Mouse (Mus musculus): Measurements from ENCODE around the gene Itgb3.
"Not testable (repeated sequence)": the region's sequence is repeated elsewhere in the genome, so short reads cannot be mapped to it uniquely, and the experiment has no call there.

Itgb3 gene

GRCm38 (mm10) chr11:104607491-104608245 lies at the start of gene Itgb3:
Gene Itgb3 (plus strand): TSS chr11:104608000.
- peak; percentile 87 to 88 for DNase-seq

GRCm38 (mm10) chr11:104558065-104558464 lies 49.7 kb upstream of the Itgb3 start:
- no peak for DNase-seq

- DNase-seq: no peak
These were observed 49.0 kb upstream of the Itgb3 start for GRCm38 (mm10) chr11:104558651-104559403.

- DNase-seq: no peak
These were observed 46.8 kb upstream of the Itgb3 start for GRCm38 (mm10) chr11:104560971-104561370.

GRCm38 (mm10) chr11:104563496-104563895 lies 44.3 kb upstream of the Itgb3 start:
- DNase-seq: no peak

- DNase-seq: no peak
These were observed 42.6 kb upstream of the Itgb3 start for GRCm38 (mm10) chr11:104565172-104565571.

GRCm38 (mm10) chr11:104566097-104566496 lies 41.7 kb upstream of the Itgb3 start:
- DNase-seq: no peak

- no peak for DNase-seq
These were observed 41.0 kb upstream of the Itgb3 start for GRCm38 (mm10) chr11:104566796-104567195.

GRCm38 (mm10) chr11:104567736-104568135 lies 40.1 kb upstream of the Itgb3 start:
- no peak for DNase-seq

GRCm38 (mm10) chr11:104568326-104568725 lies 39.5 kb upstream of the Itgb3 start:
- DNase-seq: no peak

GRCm38 (mm10) chr11:104570515-104570914 lies 37.3 kb upstream of the Itgb3 start:
- not testable (repeated sequence) for DNase-seq

GRCm38 (mm10) chr11:104571373-104571772 lies 36.4 kb upstream of the Itgb3 start:
- peak; percentile 20 to 37 for DNase-seq

- DNase-seq: no peak
These were observed 35.7 kb upstream of the Itgb3 start for GRCm38 (mm10) chr11:104572091-104572490.

GRCm38 (mm10) chr11:104572566-104572965 lies 35.2 kb upstream of the Itgb3 start:
- no peak for DNase-seq

GRCm38 (mm10) chr11:104576772-104577612 lies 30.8 kb upstream of the Itgb3 start:
- DNase-seq: no peak

GRCm38 (mm10) chr11:104578074-104578473 lies 29.7 kb upstream of the Itgb3 start:
- no peak for DNase-seq

GRCm38 (mm10) chr11:104579084-104579483 lies 28.7 kb upstream of the Itgb3 start:
- no peak for DNase-seq

GRCm38 (mm10) chr11:104579575-104579974 lies 28.2 kb upstream of the Itgb3 start:
- no peak for DNase-seq

GRCm38 (mm10) chr11:104580091-104580490 lies 27.7 kb upstream of the Itgb3 start:
- no peak for DNase-seq

- DNase-seq: no peak
These were observed 27.2 kb upstream of the Itgb3 start for GRCm38 (mm10) chr11:104580606-104581005.

GRCm38 (mm10) chr11:104581446-104582307 lies 26.1 kb upstream of the Itgb3 start:
- peak; percentile 69 for DNase-seq

GRCm38 (mm10) chr11:104582308-104582606 lies 25.5 kb upstream of the Itgb3 start:
- DNase-seq: no peak

Measured in B cell, adult 2 months (primary cell).